Mouse (Mus musculus) bone marrow, adult 2 months (tissue): ENCODE measurements around the gene Dysf.

ENCODE experiments used
- CTCF ChIP-seq: fragments of 200-500 bp; IDR thresholded peaks from 2 replicates; pipeline ENCODE4 v1.5.1; 2011; ENCODE audit warnings: low read length, control low read depth; ENCODE audit not compliant: control insufficient read depth, insufficient read depth
- POLR2A ChIP-seq: fragments of 200-500 bp; IDR thresholded peaks from 2 replicates; pipeline ENCODE4 v1.6.1; 2011; ENCODE audit warnings: low read depth, mild to moderate bottlenecking, control low read depth, low read length, borderline replicate concordance; ENCODE audit not compliant: control insufficient read depth

DNA sequence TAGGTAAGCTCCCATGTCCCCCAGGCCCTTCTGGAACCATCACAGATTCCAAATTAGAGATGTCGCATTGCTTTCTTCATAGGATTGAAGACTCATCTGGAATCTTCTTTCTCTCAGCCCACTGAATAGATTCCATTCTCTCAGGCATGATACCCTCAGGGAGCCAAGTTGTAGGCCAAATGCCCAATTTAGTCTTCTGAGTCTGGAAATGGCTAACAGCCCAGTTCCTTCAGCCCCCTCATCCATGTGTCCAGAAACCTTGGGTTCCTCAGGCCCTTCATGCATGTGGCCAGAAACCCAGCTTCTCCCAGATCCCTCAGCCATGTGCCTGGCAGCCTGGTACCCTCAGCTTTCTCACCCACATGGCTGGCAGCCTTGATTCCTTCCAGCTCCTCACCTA, 160.2 kb downstream of the Dysf start:
- no peak for TF ChIP-seq CTCF
- no peak for TF ChIP-seq POLR2A
